Mouse (Mus musculus) layer of hippocampus, adult 9-11 months (tissue): Measurements from ENCODE around the gene Zdhhc4.

Experiments used
- DNase-seq: peaks from one replicate; pipeline ENCODE4 v3.0.0; 2022

Zdhhc4 gene

DNA sequence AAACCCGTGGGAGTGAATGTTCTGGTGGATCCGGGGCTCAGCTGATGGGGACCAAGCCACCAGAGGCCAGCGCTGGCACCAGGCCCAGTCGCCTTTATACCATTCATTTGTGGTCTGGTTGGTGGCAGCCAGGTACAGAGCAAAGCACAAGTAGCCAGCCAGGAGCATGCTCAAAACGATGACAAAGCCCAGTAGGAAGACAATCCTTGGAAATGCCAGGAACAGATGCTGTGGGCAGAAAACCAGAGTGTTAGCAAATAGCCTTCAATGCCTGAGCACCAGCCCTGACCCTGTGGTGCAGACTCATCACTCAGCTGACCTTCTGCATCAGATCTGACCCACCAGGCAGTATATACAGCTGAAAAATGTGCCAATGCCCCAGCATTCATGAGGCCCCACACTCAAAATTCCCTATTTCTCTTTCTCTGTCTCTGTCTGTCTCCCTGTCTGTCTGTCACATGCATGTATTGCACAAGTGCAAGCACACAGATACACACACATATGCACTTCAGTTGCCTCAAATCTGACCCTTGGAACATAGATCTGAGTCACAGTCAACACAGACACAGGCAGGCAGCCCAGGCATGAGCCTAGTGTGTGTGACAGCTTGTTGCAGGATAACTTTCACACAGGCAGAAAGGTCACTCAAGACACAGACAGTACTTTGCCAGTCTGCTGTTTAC, 12.3 kb downstream of the Zdhhc4 start:
- DNase-seq = no peak

DNA sequence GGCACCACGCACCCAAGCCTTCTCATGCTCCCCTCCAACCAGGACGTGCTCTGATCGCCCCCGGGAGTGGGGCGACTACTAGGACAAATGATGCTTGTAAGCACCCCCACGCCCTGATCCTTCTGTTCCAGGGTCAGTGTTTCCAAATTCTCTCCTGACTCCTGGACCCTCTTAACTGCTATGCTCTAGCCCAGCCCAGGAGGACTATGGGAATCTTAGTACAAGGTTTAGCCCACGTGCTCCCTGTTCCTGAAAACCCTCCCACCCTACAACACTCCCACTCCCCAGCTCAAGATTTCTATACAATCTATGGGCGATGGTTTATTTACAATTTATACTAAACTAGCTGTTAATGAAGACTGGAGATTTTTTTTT, 13.6 kb downstream of the Zdhhc4 start:
- no peak for DNase-seq

DNA sequence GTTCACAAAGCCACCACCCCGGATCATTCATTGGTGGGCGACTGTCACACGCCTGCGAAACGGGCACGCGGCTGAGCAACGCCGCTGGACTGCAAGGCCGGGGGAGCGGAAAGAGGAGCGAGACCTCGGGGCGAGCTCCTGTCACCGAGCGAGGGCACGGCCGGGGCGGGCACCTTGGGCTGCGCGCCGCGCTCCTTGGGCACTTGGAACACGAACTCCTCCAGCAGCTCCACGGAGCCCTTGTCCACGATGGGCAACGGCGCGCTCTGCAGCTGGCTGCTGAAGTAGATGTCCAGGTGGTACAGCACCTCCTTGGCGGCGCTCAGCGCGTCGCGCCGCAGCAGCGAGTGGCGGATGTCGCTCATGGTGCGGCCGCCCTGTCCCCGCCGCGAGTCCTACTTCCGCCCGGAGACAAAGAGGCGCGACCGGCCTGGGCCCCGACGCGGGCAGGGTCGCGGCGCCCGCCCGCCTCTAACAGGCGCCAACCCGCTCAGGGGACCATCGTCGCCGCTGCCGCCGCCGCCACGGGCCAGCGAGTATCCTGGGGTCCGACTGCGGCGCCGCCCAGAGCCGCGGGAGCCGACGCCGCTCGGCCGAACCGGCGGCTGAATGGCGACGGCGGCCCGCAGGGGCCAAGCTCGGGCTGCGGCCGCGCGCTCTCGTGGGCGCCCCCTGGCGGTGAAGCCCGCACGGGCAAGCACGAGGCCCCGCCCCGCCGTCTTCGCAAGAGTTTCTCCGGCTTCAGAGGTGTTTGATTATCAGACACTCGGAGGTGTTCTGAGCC, 14.1 kb downstream of the Zdhhc4 start, which contains the start of gene E130309D02Rik:
E130309D02Rik (minus strand) TSS at position 631 of the 784 bp plus-strand sequence.
- DNase-seq = peak; percentile 55

DNA sequence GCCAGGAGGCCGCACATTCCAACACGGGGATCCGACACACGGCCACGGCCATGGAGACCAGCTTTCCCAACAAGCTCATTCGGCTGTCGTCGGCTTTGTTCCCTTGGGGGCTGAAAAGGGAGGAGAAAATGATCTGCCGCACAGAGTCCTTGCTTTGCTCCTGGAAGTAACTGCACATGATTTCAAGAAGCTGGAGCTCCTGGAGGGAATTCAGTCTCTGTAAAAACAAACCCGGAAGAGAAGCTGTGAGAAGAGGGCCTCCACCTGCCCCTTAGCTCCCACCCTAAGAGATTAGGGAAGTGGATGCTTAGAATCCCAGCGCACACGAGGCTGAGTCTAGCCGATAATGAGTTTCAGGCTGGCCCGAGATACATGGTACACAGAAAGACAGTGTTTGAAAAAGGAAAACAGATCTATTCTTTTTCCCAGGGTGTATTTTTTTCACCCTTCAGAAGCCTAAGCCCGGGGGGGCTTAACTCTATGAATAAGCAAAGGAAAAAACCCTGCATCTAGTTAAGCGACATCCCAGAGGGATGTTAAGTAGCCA, 14.8 kb downstream of the Zdhhc4 start:
- DNase-seq = no peak

DNA sequence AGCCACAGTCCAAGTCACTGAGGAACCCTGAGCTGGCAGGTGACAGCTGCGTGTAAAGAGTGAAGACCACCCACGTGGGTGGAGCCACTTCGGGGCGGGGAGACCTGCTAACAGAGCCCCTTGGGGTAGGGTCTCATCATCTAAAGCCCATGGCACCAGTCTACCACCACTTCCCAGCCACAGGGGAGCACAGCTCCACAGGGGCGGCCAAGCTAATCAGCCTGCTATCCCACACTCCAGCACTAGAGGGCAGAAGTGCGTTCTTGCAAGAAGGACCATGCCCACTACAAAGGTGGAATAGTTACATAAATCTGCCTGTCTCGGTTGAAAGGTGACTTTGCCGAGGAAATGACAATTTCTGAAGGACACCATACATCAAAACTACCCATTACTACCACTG, 17.2 kb downstream of the Zdhhc4 start:
- DNase-seq = peak; percentile 80

DNA sequence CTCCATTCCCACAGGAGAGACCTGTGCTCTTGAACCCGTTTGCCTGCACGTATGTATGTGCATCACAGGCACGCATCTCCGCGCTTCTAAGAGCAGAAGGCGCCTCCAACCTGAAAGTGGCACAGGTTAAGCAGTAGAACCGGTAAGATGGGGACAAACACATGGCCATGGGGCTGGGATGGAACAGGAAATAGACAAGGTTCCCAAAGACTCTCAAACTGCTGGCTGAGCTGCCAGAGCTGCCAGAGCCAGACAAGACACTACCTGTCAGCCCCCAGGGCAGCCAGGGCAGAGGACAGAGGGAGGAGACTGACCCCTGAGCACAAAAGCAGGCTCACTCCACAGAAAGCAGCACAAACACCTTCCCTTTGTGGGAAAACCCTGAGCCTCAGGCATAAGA, 19.1 kb downstream of the Zdhhc4 start:
- DNase-seq = no peak

DNA sequence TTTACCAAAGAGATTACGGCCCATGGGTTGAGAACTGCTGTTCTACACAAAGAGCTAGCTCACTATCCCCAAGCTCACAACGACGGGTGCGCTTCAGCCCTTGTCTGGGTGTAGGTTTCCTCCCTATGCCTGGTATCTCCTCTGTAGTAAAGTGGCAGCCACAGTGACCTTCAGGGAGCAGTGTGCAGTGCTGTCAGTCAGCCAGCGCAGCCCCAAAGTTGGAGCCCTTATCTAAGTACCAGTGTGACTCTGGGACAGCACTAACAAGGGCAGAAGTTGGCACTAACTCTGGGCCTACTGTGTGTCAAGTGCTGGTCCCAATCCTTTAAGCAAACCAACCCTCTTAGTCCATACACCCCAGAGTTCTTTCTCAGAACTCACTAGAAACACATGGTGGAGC, 20.2 kb downstream of the Zdhhc4 start:
- DNase-seq = no peak

DNA sequence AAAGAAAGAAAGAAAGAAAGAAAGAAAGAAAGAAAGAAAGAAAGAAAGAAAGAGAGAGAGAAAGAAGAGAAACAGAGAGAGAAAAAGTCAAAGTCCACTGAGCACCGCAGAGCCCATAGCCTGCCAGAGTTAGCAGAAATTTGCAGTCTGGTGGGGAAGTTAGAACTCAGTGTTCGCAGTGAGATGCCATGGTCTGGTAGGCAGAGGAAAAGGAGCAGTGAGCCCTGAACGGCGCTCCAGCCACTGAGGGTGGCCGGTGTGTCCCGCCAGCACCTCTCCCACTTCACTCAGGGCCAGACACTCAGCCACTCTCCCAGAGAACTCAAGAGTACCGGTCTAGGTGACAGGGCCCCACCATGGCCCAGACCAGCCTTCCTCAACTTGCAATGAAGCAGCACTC, 24.8 kb downstream of the Zdhhc4 start:
- no peak for DNase-seq

DNA sequence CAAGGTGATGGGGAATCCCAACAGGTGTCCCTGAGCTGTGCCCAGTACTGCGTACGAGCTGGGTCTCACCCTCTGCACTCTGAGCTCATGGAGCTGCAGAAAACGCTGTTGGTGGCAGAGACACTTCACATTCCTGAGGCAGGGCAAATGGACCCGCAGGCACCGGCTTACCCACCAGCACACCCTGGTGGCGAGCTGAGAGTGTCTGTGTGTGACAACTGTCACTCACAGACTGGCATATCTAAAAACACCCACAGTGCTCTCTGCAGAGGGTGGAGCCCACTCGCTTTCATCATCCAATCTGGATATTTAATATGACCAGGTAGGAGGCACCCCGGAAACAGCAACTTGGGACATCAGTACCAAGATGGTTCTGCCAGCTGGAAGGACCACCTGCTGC, 27.8 kb downstream of the Zdhhc4 start:
- DNase-seq = peak; percentile 57

DNA sequence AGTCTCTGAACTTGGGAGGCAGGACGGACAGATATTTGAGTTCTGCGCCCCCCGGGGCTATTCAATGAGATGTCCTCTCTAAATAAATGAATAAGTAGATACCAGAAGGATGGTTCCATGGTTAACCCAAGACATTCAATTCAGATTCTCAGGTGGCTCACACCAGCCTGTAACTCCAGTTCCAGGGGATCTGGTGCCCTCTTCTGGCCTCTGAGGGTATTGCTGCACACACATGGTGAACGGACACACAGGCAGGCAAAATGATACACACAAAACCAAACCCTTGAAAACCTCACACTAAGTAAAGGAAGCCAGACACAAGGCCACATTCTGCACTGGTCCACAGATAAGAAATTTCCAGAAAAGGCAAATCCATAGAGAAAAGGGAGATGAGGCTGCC, 29.4 kb downstream of the Zdhhc4 start:
- no peak for DNase-seq

DNA sequence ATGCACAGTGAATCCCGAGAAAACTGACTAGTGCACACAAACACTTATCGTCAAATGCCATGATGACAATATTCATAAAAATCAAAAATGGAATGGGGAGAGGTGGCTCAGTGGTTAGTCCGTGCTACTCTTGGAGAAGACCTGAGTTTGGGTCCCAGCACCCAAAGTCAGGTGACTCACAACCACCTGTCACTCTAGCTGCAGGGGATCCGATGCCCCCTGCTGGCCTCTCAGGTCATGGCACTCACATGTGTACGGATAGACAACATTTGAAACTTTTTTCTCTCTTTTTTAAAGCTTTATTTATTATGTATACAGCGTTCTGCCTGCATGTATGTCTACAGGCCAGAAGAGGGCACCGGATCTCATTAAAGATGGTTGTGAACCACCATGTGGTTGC, 30.7 kb downstream of the Zdhhc4 start:
- no peak for DNase-seq

DNA sequence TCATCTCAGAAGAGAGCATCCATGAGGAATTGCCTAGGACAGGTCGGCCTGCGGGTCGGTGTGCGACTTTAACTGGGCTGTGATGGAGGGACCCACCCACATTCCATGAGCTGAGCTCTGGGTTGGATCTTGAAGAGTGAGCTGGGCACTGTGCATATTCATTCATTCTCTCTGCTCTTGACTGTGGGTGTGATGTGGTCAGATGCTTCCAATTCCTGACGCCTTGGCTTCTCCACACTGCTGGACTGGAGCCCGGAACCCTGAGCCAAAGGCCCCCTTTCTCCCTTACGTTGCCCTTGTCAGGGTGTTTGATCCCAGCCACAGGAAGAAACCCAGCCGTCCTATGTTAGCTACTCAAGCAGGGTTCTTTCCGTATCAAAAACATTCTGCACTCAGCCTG, 31.1 kb downstream of the Zdhhc4 start:
- no peak for DNase-seq

DNA sequence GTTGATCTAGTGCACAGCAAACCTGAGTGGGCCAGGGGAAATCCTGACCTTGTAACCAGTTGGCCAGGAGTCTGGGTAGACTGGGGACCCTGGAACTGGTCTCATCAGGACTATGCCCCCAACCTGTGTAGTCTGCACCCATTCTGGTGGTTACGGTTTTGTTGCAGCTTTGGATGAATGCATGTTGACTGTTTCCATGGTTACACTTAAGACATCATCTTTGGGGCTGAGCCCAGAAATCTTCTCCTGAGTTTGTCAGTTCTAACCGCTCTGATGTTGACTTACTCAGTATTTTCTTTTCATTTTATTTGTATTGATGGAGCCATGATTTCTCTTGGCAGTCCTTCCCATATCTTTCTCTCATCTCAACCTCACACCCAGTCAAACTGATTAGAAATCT, 33.7 kb downstream of the Zdhhc4 start:
- DNase-seq = no peak

DNA sequence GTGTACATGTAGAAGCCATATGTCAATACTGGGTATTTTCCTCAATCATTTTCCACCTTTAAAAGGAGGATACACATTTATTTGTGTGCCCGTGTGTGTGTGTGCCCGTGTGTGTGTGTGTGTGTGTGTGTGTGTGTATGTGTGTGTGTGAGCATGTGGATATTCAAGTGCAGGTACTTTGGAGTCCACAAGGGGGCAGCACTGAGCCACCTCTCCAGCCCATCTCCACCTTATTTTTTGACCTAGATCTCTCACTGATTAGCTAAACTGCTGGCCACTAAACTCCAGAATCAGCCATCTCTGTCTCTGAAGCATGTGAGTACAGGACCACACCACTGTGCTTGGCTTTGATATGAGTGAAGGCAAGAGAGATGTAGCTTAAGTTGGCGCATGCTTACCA, 34.2 kb downstream of the Zdhhc4 start:
- no peak for DNase-seq

DNA sequence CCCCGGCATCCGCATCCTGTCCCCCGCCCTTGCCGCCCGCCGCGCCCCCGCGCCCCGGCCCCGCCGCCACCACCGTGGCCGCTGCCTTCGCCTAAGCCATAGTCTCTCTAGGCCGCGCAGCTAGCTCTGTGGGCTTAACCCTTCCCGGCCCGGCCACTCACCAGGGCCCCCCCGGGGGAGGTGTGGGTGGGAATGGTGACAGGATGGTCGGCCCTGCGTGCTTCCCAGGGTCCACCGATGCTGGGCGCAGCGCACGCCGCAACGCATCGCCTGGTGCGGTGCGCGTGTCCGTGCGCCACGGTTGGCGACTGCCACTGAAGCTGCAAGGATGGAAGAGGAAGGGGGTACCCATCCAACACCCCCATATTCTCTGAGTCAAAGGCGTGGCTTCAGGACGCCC, 35.7 kb downstream of the Zdhhc4 start, which contains the start of gene Zfp853:
Zfp853 (minus strand) TSS at position 220 of the 400 bp plus-strand sequence.
- no peak for DNase-seq

DNA sequence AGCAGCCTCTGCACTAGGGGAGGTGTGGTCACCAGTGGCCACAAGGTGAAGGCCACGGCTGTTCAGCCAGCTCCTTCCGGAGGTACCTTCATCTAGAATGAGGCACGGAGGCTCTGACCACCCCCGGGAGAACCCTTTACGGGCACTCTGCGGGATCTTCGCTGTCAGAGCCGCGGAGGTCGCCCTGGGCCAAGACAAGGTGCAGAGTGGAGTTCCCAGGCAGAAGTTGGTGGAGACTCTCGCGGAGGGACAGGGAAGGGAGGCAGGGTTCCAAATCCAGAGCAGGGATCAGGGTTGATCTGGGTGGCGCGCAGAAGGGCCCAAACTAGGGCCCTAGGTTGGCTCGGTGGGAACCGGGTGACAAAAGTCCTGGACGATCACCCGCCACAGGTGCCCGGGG, 36.2 kb downstream of the Zdhhc4 start:
- no peak for DNase-seq

DNA sequence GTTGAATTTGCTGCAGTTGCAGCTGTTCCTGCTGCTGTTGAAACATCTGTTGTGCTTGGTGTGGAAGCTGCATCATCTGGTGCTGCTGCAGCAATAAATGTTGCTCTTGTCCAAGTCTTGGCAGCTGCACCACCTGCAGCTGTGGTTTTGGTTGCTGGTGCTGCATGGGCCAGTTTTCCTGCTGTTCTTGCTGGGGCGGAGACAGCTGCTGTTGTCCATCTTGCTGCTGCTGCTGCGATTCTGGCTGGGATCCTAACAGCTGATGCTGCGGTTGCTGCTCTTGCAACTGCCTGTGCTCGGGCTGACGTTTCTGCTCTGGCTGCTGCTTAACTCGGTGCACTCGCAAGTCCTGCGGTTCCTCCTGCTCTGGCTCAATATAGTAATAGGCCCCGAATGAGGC, 39.8 kb downstream of the Zdhhc4 start:
- no peak for DNase-seq

DNA sequence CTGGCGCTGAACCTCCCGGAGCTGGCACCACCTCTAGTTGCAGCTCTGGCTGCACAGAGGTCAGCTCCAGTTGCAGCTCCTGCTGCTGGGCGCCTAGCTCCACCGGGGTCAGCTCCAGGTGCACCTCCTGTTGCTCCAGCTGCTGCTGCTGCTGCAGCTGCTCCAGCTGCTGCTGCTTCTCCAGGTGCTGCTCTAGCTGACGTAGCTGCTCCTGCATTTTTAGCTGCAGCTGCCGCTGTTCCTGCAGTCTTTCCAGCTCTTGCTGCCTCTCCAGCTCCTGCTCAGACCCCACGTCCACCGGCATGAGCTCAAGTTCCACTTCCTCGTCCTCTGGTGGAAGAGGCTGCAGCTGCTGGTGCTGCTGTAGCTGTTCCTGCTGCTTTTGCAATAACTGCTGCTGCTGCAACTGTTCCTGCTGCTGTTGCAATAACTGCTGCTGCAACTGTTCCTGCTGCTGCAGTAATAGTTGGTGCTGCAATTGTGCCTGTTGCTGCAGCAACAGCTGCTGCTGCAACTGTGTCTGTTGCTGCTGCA, 40.6 kb downstream of the Zdhhc4 start:
- DNase-seq = no peak

DNA sequence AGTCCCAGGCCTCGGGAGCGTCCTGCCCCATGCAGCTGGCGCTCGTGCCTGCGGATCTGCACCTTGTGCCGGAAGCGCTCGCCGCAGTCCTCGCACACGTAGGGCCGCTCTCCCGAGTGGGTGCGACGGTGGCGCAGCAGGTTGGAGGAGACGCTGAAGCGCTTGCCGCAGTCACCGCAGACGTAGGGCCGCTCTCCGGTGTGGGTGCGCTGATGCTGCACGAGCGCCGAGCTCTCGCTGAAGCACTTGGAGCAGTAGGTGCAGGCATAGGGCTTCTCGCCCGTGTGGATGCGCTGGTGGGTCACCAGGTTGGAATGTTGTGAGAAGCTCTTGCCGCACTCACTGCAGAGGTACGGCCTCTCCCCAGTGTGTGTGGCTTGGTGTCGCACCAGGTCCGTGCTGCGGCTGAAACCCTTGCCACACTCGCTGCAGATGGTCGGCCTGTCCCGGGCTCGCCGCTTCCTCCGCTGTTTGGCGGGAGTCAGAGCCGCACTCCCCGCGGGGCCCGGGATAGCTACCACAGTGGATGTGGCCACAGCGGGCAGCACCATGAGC, 41.2 kb downstream of the Zdhhc4 start:
- DNase-seq = no peak

DNA sequence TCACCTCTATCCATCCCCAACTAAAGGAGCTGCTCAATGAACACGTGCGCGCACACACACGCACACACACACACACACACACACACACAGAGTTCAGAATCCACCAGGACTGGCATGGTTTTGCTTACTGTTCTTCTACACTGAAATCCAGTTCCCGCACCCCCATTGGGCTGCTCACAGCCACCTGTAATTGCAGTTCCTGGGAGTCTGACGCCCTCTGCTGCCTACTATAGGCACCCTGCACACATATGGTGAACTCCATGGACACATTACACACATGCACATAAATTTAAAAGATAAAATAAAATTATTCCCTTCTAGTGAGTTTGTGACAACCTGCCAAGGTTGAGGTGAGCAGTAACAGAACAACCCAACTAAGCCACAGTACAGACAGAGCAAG, 44.3 kb downstream of the Zdhhc4 start:
- no peak for DNase-seq

DNA sequence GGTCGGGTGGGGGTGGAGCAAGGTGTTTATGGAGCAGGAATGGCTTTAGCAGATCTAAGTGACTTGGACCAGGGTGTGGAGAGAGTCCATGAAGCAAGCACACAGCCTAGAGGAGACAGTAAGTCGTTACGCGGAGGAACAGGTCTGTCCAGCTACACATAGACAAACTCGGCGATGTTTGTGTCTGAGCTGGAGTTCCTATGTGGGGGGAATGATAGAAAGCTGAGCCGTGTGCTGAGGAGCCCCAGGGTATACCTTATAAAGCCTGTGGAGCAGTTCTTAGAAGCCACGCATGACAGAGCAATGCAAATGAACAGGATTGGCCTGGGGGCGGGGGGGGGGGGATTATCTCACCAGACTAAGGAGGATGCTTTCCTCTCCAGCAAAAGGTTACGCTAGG, 49.8 kb downstream of the Zdhhc4 start:
- no peak for DNase-seq

DNA sequence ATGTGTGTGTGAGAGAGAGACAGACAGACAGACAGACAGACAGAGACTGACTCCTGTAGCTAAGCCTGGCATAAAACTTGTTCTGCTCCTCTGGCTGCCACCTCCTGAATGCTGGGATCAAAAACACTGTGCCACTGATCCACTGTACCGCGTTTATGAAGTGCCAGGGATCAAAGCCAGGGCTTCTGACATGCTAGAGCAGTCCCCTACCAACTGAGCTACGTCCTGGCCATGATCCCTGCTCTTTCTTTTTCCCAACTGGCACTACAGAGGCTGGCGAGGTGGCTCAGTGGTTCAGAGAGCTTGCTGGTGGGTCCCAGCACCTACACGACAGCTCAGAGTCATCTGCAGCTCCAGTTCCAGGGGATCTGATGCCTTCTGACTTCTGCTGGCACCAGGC, 53.3 kb downstream of the Zdhhc4 start:
- no peak for DNase-seq

DNA sequence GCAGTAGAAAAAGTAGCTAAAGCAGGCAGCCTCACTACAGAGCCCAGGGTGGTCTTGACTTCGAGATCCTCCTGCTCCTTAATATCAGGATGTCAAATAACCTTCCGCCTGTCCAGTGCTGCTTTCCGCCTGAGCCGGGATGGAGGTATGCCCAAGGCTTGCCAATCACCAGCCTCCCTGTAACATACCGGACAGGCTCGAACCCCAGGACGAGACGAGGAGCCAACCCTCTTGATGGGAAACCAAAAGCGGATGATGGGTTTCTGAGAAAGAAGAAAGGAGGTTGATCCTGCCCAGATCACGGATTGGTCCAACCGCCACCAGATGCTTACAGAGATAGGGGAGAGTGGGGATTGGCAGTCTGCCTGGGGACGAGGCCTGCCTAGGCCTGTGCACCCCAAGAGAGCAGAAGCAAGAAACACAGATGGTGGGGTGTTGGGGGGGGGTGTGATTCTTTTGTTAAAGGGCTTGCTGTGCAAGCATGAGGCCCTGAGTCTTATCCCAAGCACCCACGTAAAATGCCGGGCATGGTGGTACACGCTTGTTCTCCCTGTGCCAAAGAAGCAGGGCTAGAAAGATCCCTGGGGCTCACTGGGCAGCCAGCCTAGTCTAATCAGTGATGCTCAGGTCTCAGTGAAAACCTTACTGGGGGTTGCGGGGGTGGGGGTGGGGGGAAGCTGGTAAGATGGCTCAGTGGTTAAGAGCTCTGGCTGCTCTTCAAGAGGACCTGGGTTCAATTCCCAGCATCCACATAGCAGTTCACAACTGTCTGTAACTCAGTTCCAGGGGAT, 56.3 kb downstream of the Zdhhc4 start:
- DNase-seq = no peak
